Mouse (Mus musculus): ENCODE results near the gene Farp1.

Gene Farp1

GRCm38 (mm10) chr14:121263912-121264311 lies 228.9 kb downstream of the Farp1 start:
- no peak for DNase-seq (ENCODE audit: low spot score)

- DNase-seq (ENCODE audit: low spot score): no peak
Measured at GRCm38 (mm10) chr14:121264453-121264852, 229.5 kb downstream of the Farp1 start.

GRCm38 (mm10) chr14:121267801-121268200 lies 232.8 kb downstream of the Farp1 start:
- no peak for DNase-seq (ENCODE audit: low spot score)

GRCm38 (mm10) chr14:121270490-121270889 lies 235.5 kb downstream of the Farp1 start:
- no peak for DNase-seq (ENCODE audit: low spot score)

GRCm38 (mm10) chr14:121274985-121275384 lies 240.0 kb downstream of the Farp1 start:
- no peak for DNase-seq (ENCODE audit: low spot score)

- DNase-seq (ENCODE audit: low spot score): no peak
Measured at GRCm38 (mm10) chr14:121276016-121276415, 241.0 kb downstream of the Farp1 start.

- peak; percentile 93 for DNase-seq (ENCODE audit: low spot score)
Measured at GRCm38 (mm10) chr14:121279106-121279505, 244.1 kb downstream of the Farp1 start.

GRCm38 (mm10) chr14:121280601-121281335 lies 245.8 kb downstream of the Farp1 start:
- no peak for DNase-seq (ENCODE audit: low spot score)

- DNase-seq (ENCODE audit: low spot score): no peak
Measured at GRCm38 (mm10) chr14:121281336-121281710, 246.3 kb downstream of the Farp1 start.

- DNase-seq (ENCODE audit: low spot score): peak; percentile 21
Measured at GRCm38 (mm10) chr14:121285379-121286120, 250.6 kb downstream of the Farp1 start.

GRCm38 (mm10) chr14:121291881-121292280 lies 256.9 kb downstream of the Farp1 start:
- DNase-seq (ENCODE audit: low spot score): no peak

- no peak for DNase-seq (ENCODE audit: low spot score)
Measured at GRCm38 (mm10) chr14:121292391-121292790, 257.4 kb downstream of the Farp1 start.

- DNase-seq (ENCODE audit: low spot score): no peak
Measured at GRCm38 (mm10) chr14:121294484-121294883, 259.5 kb downstream of the Farp1 start.

GRCm38 (mm10) chr14:121297103-121297502 lies 262.1 kb downstream of the Farp1 start:
- DNase-seq (ENCODE audit: low spot score): no peak

GRCm38 (mm10) chr14:121298537-121298936 lies 263.5 kb downstream of the Farp1 start:
- DNase-seq (ENCODE audit: low spot score): no peak

GRCm38 (mm10) chr14:121299093-121299492 lies 264.1 kb downstream of the Farp1 start:
- DNase-seq (ENCODE audit: low spot score): no peak

GRCm38 (mm10) chr14:121304523-121304922 lies 269.5 kb downstream of the Farp1 start:
- DNase-seq (ENCODE audit: low spot score): no peak

- no peak for DNase-seq (ENCODE audit: low spot score)
Measured at GRCm38 (mm10) chr14:121305316-121306064, 270.5 kb downstream of the Farp1 start.

- DNase-seq (ENCODE audit: low spot score): no peak
Measured at GRCm38 (mm10) chr14:121309909-121310308, 274.9 kb downstream of the Farp1 start.

GRCm38 (mm10) chr14:121310325-121311080 lies 275.5 kb downstream of the Farp1 start:
- DNase-seq (ENCODE audit: low spot score): no peak

GRCm38 (mm10) chr14:121311083-121311482 lies 276.1 kb downstream of the Farp1 start:
- no peak for DNase-seq (ENCODE audit: low spot score)

GRCm38 (mm10) chr14:121313283-121313682 lies 278.3 kb downstream of the Farp1 start:
- no peak for DNase-seq (ENCODE audit: low spot score)

Measured in retina, embryonic 14.5 days (tissue).